In genomic region chr10:70023861-70024260, GRCm38 (mm10) we compare ENCODE assay signal across 16 mouse cellular contexts.
"Had no signal": no experiment of that assay in that cellular context is flagged by ENCODE, and none has a peak within 500 bp of the region (broad histone marks: within the 10 kb centered on the region; RNA-seq: fewer than 3 reads in every experiment).

No protein-coding gene starts in this region.

- H3K27ac ChIP-seq: neural tube, embryonic 13.5 days; neural tube, embryonic 15.5 days; stomach, embryonic 15.5 days; stomach, postnatal 0 days had no signal

- H3K9ac ChIP-seq: neural tube, embryonic 13.5 days; neural tube, embryonic 15.5 days; stomach, embryonic 15.5 days had no signal

- H3K4me2 ChIP-seq: neural tube, embryonic 13.5 days; neural tube, embryonic 15.5 days; stomach, embryonic 15.5 days had no signal

- H3K4me1 ChIP-seq: neural tube, embryonic 13.5 days; neural tube, embryonic 15.5 days; stomach, embryonic 15.5 days had no signal

- H3K4me3 ChIP-seq: neural tube, embryonic 13.5 days; neural tube, embryonic 15.5 days; stomach, embryonic 15.5 days had no signal

- H3K27me3 ChIP-seq: neural tube, embryonic 13.5 days; neural tube, embryonic 15.5 days; stomach, embryonic 15.5 days had no signal

- DNase-seq: retina, postnatal 1 day; right cerebral cortex, adult 18-20 months; right cerebral cortex, postnatal 14 days; right cerebral cortex, postnatal 25 days; right cerebral cortex, postnatal 4 days; spleen, adult 18-20 months; thymus, adult 18-20 months; thymus, adult 2 months; thymus, postnatal 14 days; thymus, postnatal 25 days; thymus, postnatal 36 days; thymus, postnatal 4 days had no signal

- H3K9me3 ChIP-seq: neural tube, embryonic 13.5 days; neural tube, embryonic 15.5 days; stomach, embryonic 15.5 days had no signal
